Mouse (Mus musculus) kidney, postnatal 10 days (tissue): ENCODE results near the gene Slc6a21.

Experiments used
- DNase-seq: peaks from one replicate; pipeline ENCODE4 v3.0.0; 2021; ENCODE audit warnings: mixed read lengths

The Slc6a21 gene

DNA sequence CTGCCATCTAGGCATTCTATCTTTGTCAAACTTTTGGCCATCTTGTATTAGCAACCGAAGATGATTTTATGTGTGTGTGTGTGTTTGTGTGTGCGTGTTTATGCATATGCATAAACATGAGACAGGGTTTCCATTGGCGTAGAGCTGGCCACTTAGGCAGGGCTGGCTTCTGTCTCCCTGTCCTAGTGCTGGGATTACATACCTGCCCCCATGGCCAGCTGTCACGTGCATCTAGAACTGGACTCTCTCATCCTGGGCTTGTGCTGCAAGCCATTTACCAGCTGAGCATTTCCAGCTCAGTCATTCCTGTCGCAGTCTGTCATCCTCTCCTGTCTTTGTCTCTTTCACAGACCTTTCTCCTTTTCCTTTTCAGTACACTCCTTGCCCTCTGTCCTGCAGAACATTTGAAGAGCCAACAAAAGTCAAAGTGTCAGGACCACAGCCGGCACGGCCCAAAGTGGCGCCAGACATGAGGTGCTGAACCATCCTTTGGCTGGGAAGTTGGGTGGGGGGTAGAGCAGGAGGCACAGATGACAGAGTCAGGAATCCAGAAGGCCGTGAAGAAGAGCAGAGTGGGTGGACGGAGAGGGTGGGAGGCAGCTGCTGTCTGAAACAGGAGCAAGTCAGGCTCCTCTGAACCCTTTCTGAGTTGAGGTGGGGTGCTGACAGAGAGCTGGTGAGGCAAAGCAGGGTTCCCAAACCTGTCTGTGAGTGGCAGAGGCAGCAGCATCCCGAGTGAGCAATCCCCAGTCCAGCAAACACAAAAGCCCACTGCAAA, 20.1 kb upstream of the Slc6a21 start:
- no peak for DNase-seq

DNA sequence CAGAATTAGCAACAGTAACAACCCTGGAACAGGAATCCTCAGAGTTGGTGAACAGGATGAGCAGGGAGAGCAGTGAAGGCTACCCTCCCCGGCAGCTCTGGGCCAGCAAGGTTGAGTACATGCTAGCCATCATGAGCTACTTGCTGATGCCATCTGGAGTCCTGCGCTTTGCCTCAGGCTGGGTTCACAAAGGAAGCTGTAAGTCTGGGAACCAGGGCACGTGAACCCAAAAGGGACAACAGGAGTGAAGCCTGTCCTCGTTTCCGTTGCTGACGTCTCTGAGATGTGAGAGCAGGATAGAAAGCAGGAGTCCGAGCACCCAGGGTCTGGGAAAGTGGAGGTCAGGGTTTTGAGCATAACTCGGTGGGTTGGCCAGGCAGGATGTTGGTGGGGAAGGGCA, 18.0 kb upstream of the Slc6a21 start:
- no peak for DNase-seq

GRCm38 (mm10) chr7:45262266-45262665, 15.0 kb upstream of the Slc6a21 start:
- DNase-seq, result no peak

- DNase-seq, result no peak
Observed at GRCm38 (mm10) chr7:45263006-45263607, 14.2 kb upstream of the Slc6a21 start.

GRCm38 (mm10) chr7:45264348-45264747, 13.0 kb upstream of the Slc6a21 start:
- no peak for DNase-seq

DNA sequence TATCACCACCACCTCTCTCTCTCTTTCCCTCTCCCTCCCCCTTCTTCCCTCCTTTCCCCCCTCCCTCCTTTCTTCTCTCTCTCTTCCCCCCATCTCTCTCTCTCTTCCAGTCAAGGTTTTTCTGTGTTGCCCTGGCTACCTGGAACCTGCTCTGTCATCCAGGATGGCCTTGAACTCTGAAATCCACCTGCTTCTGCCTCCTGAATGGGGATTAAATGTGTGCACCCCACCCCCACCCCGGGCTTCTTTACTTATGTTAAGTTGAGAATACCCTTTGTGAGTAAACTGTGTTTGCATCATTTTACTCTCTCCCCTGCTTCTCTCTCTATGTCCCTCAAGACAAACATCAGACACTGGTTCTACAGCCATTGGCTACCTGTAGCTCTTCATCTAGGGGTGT, 11.8 kb upstream of the Slc6a21 start:
- no peak for DNase-seq

DNA sequence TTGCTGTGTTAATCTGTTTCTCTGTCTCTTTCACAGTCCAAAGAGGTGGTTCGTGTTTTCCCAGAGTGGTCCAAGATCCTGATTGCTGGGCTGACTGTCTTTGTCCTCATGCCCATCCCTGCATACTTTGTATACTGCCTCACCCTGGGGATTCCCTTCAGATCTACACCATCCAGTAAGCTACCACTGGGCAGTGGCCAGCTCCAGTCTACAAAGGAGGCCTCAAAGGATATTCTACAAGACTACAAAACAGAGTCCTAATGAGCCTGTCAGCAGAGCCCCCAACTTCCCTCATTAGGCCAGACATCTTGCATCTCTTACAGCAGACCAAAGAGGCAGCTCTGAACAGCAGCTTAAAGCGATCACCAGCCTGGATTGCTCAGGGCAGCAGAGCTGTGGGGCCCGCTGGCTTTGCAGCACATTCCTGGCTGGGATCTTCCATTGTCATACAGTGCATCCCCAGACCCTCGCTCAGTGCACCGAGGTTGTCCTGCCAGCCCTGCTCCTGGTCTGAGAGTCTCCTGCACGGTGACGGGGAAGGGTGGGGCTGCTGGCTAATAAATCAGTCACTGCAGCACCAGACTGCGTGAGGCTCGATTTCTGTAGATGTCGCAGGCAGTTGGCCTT, 4.4 kb upstream of the Slc6a21 start:
- no peak for DNase-seq

DNA sequence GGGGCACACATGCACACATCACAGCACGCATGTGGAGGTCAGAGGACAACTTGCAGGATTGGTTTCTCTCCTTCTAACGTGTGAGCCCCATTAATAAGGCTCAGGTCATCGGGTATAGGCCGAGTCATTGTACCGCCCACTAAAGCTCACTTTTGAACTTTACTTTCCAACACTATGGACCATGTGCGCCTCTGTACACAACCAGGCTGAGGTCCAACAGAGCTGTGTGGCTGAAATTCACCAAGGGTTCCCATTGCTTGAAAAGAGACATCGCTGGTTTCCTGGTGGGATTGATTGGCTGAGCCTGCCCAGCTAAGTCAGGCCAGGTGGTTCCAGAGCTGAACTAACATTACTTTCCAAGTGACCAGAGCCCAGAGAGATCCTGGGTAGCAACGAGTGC, 3.6 kb upstream of the Slc6a21 start:
- DNase-seq, result no peak

DNA sequence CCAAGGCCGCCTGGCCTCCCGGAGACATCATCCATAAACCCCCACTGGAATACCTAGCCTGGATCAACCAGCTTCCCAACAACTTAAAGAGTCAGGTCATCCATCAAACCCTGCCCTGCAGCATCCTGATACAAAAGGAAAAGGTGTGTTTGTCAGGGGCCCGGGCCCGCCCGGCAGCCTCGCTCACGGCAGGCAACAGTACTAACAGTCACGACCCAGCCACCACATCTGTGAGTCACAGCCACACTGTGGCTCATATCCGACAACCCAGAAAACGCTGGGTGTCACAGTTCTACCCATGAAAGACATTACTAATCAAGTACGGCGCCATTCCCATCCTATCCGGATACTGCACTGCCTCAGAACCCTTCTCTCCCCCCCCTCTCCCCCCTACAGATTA, 9.2 kb downstream of the Slc6a21 start:
- DNase-seq, result no peak

DNA sequence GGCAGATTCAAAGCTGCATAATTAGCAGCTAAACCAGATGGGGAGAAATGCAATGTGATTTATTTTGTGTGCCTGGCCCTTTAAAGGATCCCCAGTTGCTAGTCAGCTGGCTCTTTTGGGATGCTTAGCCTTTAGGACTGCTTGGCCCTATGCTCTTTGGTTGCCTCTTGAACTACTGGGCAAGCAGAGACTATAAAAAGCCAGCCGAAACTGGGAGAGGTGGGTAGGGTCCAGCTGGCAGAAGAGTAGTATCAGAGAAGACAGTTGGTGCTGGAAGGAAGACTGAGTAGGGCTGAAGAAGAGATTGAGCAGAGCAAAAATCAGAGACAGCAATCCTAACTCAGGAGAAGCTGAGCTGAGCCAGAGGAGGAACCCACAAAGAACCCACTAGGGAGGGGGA, 19.3 kb downstream of the Slc6a21 start:
- no peak for DNase-seq

GRCm38 (mm10) chr7:45297563-45297962, 20.2 kb downstream of the Slc6a21 start:
- DNase-seq, result no peak

DNA sequence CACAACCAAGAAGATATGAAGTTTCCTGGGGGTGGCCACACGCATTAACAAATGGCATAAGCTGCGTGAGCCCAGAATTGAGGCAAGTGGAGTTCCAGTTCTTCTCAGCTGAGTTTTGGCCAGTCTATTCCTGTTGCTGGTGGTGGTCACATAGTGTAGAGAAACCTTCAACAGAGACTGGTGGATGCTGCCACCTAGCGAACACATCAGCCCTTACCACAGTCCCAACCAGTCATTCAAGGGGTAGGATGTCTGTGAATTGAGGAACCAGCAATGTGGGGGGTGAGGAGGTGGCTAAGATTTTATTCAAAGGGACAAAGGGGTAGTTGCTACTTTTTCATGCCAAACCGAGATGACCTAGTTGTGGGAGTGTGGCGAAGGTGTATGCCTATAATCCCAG, 22.4 kb downstream of the Slc6a21 start:
- peak; percentile 81 for DNase-seq

DNA sequence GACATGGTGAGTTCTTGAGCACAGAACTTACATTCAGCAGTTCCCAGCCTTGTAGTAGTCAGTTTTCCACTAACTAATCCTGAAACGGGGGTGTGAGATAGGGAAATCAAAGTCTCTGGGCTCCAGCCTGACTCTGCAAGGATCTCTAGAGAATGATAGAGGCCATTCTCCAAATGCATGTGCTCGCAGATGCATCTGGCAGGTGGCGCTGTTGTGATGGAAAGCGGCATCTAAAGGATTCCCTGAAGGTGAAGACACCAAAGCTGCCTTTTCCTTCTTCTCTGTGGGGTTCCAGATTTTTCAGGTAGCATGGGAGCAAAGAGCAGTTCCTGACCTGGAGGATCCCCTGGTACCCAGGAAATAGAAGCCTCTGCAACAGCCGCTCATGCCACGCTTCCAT, 23.0 kb downstream of the Slc6a21 start:
- DNase-seq, result peak; percentile 86

- no peak for DNase-seq
Observed at GRCm38 (mm10) chr7:45302626-45303025, 25.3 kb downstream of the Slc6a21 start.

DNA sequence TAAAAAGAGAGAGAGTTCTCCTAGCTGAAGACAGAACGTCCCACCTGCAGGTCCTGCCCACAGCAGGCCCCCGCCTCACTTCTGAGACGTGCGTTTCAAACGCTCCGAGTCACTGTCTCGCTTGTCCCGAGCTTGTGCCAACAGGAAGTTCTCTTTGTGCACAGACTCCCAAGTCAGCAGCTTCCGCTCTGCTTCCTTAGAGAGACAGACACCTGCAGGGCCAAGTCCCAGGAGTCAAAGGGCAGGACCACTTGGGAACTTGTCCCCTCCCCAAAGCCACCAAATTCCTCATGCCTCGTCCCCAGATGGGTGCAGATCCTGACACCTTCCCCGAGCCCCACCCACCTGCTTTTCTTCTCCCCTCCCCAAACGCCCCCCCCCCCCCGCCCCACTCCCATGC, 27.6 kb downstream of the Slc6a21 start:
- no peak for DNase-seq

GRCm38 (mm10) chr7:45305275-45305674, 28.0 kb downstream of the Slc6a21 start:
- DNase-seq, result peak; percentile 77

GRCm38 (mm10) chr7:45308551-45309240, 31.4 kb downstream of the Slc6a21 start:
- peak; percentile 52 for DNase-seq

DNA sequence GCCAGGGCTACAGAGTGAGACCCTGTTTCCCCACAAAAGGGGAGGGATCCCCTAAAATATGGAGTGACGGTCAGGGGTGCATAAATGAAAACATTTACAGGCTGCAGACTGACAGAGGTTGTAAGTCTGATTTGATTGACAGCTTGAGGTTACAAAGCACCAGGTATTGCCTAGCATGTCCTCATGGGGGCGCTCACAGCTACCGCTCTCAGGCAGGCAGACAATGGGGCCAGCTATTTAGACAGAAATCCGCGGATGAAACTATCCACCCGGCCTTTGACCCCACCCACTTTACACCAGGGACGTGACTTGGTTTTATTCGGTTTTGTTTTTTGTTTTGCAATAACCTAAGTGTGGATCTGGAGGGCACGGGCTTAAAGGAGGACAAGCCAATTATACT, 32.1 kb downstream of the Slc6a21 start:
- DNase-seq, result peak; percentile 68

DNA sequence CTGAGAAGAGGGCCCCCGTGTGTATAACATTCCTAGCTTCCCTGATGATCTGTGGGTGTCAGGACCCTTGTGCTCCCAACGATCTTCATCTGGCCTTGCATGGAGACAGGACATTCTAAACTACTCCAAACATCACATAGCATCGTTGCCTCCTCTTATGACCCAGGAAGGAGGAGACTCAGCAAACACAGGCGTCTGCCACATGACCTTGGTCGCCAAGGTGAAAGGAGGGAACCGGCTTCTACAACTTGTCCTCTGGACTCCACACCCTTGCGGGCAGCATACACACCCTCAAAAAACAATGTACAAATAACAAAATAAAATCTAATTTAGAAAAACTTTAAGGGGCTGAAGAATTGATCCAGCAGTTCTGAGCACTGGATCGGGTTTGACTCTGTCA, 34.7 kb downstream of the Slc6a21 start:
- no peak for DNase-seq

- no peak for DNase-seq
Observed at GRCm38 (mm10) chr7:45312686-45313453, 35.6 kb downstream of the Slc6a21 start.

- no peak for DNase-seq
Observed at GRCm38 (mm10) chr7:45313495-45313894, 36.2 kb downstream of the Slc6a21 start.

GRCm38 (mm10) chr7:45315182-45315701, 37.9 kb downstream of the Slc6a21 start:
- DNase-seq, result no peak

- DNase-seq, result no peak
Observed at GRCm38 (mm10) chr7:45316536-45316935, 39.2 kb downstream of the Slc6a21 start.
